Mouse (Mus musculus): ENCODE results near the gene Ehd2.

The Ehd2 gene

GRCm38 (mm10) chr7:15967312-15967711 is at the start of gene Ehd2:
Gene Ehd2, minus strand, starts transcription at chr7:15967567.
- peak; percentile 77 for DNase-seq (ENCODE audit: low read depth, low spot score)

- DNase-seq (ENCODE audit: low read depth, low spot score) = peak; percentile 43
These were observed 48.0 kb upstream of the Ehd2 start for GRCm38 (mm10) chr7:16015384-16015783.

GRCm38 (mm10) chr7:16014521-16015175 is 47.3 kb upstream of the Ehd2 start:
- peak; percentile 77 for DNase-seq (ENCODE audit: low read depth, low spot score)

GRCm38 (mm10) chr7:16013722-16014275 is 46.4 kb upstream of the Ehd2 start:
- no peak for DNase-seq (ENCODE audit: low read depth, low spot score)

- peak; percentile 46 for DNase-seq (ENCODE audit: low read depth, low spot score)
These were observed 45.4 kb upstream of the Ehd2 start for GRCm38 (mm10) chr7:16012576-16013263.

GRCm38 (mm10) chr7:16011418-16012085 is 44.2 kb upstream of the Ehd2 start:
- DNase-seq (ENCODE audit: low read depth, low spot score) = no peak

GRCm38 (mm10) chr7:16010649-16011048 is 43.3 kb upstream of the Ehd2 start:
- DNase-seq (ENCODE audit: low read depth, low spot score) = no peak

GRCm38 (mm10) chr7:16009636-16010035 is 42.3 kb upstream of the Ehd2 start:
- no peak for DNase-seq (ENCODE audit: low read depth, low spot score)

GRCm38 (mm10) chr7:16005020-16005419 is 37.7 kb upstream of the Ehd2 start:
- DNase-seq (ENCODE audit: low read depth, low spot score) = no peak

- no peak for DNase-seq (ENCODE audit: low read depth, low spot score)
These were observed 37.0 kb upstream of the Ehd2 start for GRCm38 (mm10) chr7:16004177-16004856.

- no peak for DNase-seq (ENCODE audit: low read depth, low spot score)
These were observed 35.7 kb upstream of the Ehd2 start for GRCm38 (mm10) chr7:16003032-16003431.

GRCm38 (mm10) chr7:16002171-16002570 is 34.8 kb upstream of the Ehd2 start:
- DNase-seq (ENCODE audit: low read depth, low spot score) = no peak

GRCm38 (mm10) chr7:16001691-16002090 is 34.3 kb upstream of the Ehd2 start:
- no peak for DNase-seq (ENCODE audit: low read depth, low spot score)

GRCm38 (mm10) chr7:15993789-15994188 is 26.4 kb upstream of the Ehd2 start:
- no peak for DNase-seq (ENCODE audit: low read depth, low spot score)

- no peak for DNase-seq (ENCODE audit: low read depth, low spot score)
These were observed 25.8 kb upstream of the Ehd2 start for GRCm38 (mm10) chr7:15993152-15993551.

GRCm38 (mm10) chr7:15991764-15992163 is 24.4 kb upstream of the Ehd2 start:
- DNase-seq (ENCODE audit: low read depth, low spot score) = no peak

- no peak for DNase-seq (ENCODE audit: low read depth, low spot score)
These were observed 20.4 kb upstream of the Ehd2 start for GRCm38 (mm10) chr7:15987661-15988356.

- peak; percentile 59 for DNase-seq (ENCODE audit: low read depth, low spot score)
These were observed 15.5 kb upstream of the Ehd2 start for GRCm38 (mm10) chr7:15982729-15983407.

GRCm38 (mm10) chr7:15981538-15981937 is 14.2 kb upstream of the Ehd2 start:
- no peak for DNase-seq (ENCODE audit: low read depth, low spot score)

GRCm38 (mm10) chr7:15980246-15980645 is 12.9 kb upstream of the Ehd2 start:
- DNase-seq (ENCODE audit: low read depth, low spot score) = no peak

- peak; percentile 39 for DNase-seq (ENCODE audit: low read depth, low spot score)
These were observed 8.5 kb upstream of the Ehd2 start for GRCm38 (mm10) chr7:15975904-15976303.

Measured in A20 (cell line).